Comparison of ENCODE assay signal across 8 mouse cellular contexts in genomic region chr17:72836158-72837115, GRCm38 (mm10). TPM values are rescaled to one million over a fixed set of nuclear protein-coding genes. Genes with fewer than 3 reads are reported as not detected.
A peak's percentile ranks its signal among the peaks of the same experiment; 100 is the strongest.
DNase-seq lines count a peak whose midpoint lies in the region; ATAC-seq and TF ChIP-seq lines count a peak whose summit lies in the region.

Gene Ypel5, plus strand, starts transcription at chr17:72836453.

- H3K9me3 ChIP-seq in G1E (replicated peaks), result no peaks in the 10 kb centered on the region
- H3K9me3 ChIP-seq in forebrain, embryonic 16.5 days (ENCODE audit: control insufficient read depth, low read length), result no peaks in the 10 kb centered on the region
- no peaks in the 10 kb centered on the region for H3K9me3 ChIP-seq in lung, embryonic 14.5 days (ENCODE audit: low read depth, low read length)

- intact Hi-C loops in heart, postnatal 36 days (cut with DNase I), result loop anchor here (1.0 to 5.0 kb wide), 2 partner anchors 82 to 1561 kb away; partner anchors contain the start of genes Lbh and Slc30a6

- TF ChIP-seq CTCF in G1E (IDR thresholded peaks at IDR 0.05; ENCODE audit: low read depth, low read length), result no peak
- TF ChIP-seq CTCF in layer of hippocampus, adult 2 months (conservative IDR thresholded peaks at IDR 0.05), result peak; percentile 70
- peak; percentile 64 for TF ChIP-seq CTCF in lung, embryonic 14.5 days (IDR thresholded peaks at IDR 0.05; ENCODE audit: low read depth)
- no peak for TF ChIP-seq CTCF in olfactory bulb, adult 2 months (IDR thresholded peaks at IDR 0.05; ENCODE audit: insufficient read depth, low read depth, low read length)
- peak; percentile 68; the same call in 1 of the 2 replicates for TF ChIP-seq CTCF in thymus, adult 2 months (IDR thresholded peaks at IDR 0.05; ENCODE audit: borderline replicate concordance, control insufficient read depth, extremely low read depth, insufficient read depth, low read length, poor library complexity)

- H3K4me3 ChIP-seq in G1E (ENCODE audit: low read depth, low read length), result peak within 1 kb of the TSS; percentile 85
- H3K4me3 ChIP-seq in forebrain, embryonic 16.5 days (replicated peaks; ENCODE audit: low read length), result peak within 1 kb of the TSS; percentile 98
- peak within 1 kb of the TSS; percentile 77 for H3K4me3 ChIP-seq in layer of hippocampus, adult 2 months
- peak within 1 kb of the TSS; percentile 94 for H3K4me3 ChIP-seq in lung, embryonic 14.5 days (ENCODE audit: low read depth, low read length)
- peak within 1 kb of the TSS; percentile 95 for H3K4me3 ChIP-seq in olfactory bulb, adult 2 months (ENCODE audit: insufficient read depth, low read depth, low read length)
- H3K4me3 ChIP-seq in thymus, adult 2 months (ENCODE audit: control insufficient read depth, insufficient read depth, low read length), result peak within 1 kb of the TSS; percentile 56

- ATAC-seq in G1E (ENCODE audit: extremely low read depth, insufficient number of reproducible peaks, low FRiP score, poor library complexity, severe bottlenecking), result peak; percentile 95
- peak; percentile 98 for ATAC-seq in forebrain, embryonic 16.5 days
- ATAC-seq in lung, embryonic 14.5 days (ENCODE audit: insufficient read depth), result peak; percentile 99

- H3K4me2 ChIP-seq in forebrain, embryonic 16.5 days (ENCODE audit: low read length), result peak within 1 kb of the TSS; percentile 61
- peak within 1 kb of the TSS; percentile 76 for H3K4me2 ChIP-seq in lung, embryonic 14.5 days

- peak within 1 kb of the TSS; percentile 99 for H3K9ac ChIP-seq in forebrain, embryonic 16.5 days (replicated peaks; ENCODE audit: low read depth, low read length)
- H3K9ac ChIP-seq in lung, embryonic 14.5 days, result peak within 1 kb of the TSS; percentile 89

- H3K36me3 ChIP-seq in G1E (replicated peaks), result peaks cover 8% of the 10 kb centered on the region
- H3K36me3 ChIP-seq in forebrain, embryonic 16.5 days (ENCODE audit: control insufficient read depth, insufficient read depth), result no peaks in the 10 kb centered on the region
- no peaks in the 10 kb centered on the region for H3K36me3 ChIP-seq in lung, embryonic 14.5 days (ENCODE audit: insufficient read depth)
- no peaks in the 10 kb centered on the region for H3K36me3 ChIP-seq in thymus, adult 2 months (ENCODE audit: control insufficient read depth, insufficient read depth, low read length)

- peaks cover 6% of the 10 kb centered on the region; the same call in 1 of the 2 replicates for H3K27me3 ChIP-seq in G1E (ENCODE audit: insufficient read depth, low read length)
- H3K27me3 ChIP-seq in forebrain, embryonic 16.5 days (replicated peaks; ENCODE audit: control insufficient read depth, insufficient read depth, low read length), result no peaks in the 10 kb centered on the region
- no peaks in the 10 kb centered on the region for H3K27me3 ChIP-seq in lung, embryonic 14.5 days (ENCODE audit: insufficient read depth, low read length)
- no peaks in the 10 kb centered on the region for H3K27me3 ChIP-seq in thymus, adult 2 months (ENCODE audit: control insufficient read depth, insufficient read depth, low read length)

- WGBS in forebrain, embryonic 16.5 days, result 1% methylated on average over 72 of the region's 93 CpGs
- WGBS in lung, embryonic 14.5 days, result under 1% methylated on average over 87 of the region's 93 CpGs
- WGBS in olfactory bulb, adult 2 months, result under 1% methylated on average over 88 of the region's 93 CpGs
- WGBS in thymus, adult 2 months, result 1% methylated on average over 86 of the region's 93 CpGs

- peak; percentile 87 for DNase-seq in G1E (ENCODE audit: low spot score)
- peak; percentile 98 to 99 for DNase-seq in cerebellum, adult 18-20 months
- peak; percentile 97 to 98 for DNase-seq in heart, postnatal 36 days
- peak; percentile 97 to 99 for DNase-seq in layer of hippocampus, adult 2 months (ENCODE audit: low spot score in 2 of 2)
- peak; percentile 98 for DNase-seq in lung, embryonic 14.5 days
- peak; percentile 97 for DNase-seq in thymus, adult 2 months

- peak; percentile 69 for TF ChIP-seq POLR2A in olfactory bulb, adult 2 months (IDR thresholded peaks at IDR 0.05; ENCODE audit: insufficient read depth, low read depth, low read length)
- peak; percentile 79 for TF ChIP-seq POLR2A in thymus, adult 2 months (IDR thresholded peaks at IDR 0.05; ENCODE audit: control insufficient read depth, extremely low read depth, insufficient read depth, low read length, poor library complexity)

- H3K4me1 ChIP-seq in G1E (ENCODE audit: insufficient read depth, low read depth, low read length), result peaks cover 16% of the 10 kb centered on the region
- H3K4me1 ChIP-seq in forebrain, embryonic 16.5 days (replicated peaks; ENCODE audit: control insufficient read depth, insufficient read depth, low read length), result peaks cover 12% of the 10 kb centered on the region
- H3K4me1 ChIP-seq in lung, embryonic 14.5 days (ENCODE audit: insufficient read depth), result no peaks in the 10 kb centered on the region
- H3K4me1 ChIP-seq in olfactory bulb, adult 2 months (ENCODE audit: control insufficient read depth, insufficient read depth, low read length), result peaks cover 2% of the 10 kb centered on the region; the same call in 1 of the 2 replicates
- peaks cover 3% of the 10 kb centered on the region for H3K4me1 ChIP-seq in thymus, adult 2 months (replicated peaks; ENCODE audit: control insufficient read depth, insufficient read depth, low read length)

- peak within 1 kb of the TSS; percentile 98 for H3K27ac ChIP-seq in forebrain, embryonic 16.5 days (ENCODE audit: low read length)
- peak within 1 kb of the TSS; percentile 96 for H3K27ac ChIP-seq in layer of hippocampus, adult 2 months
- H3K27ac ChIP-seq in lung, embryonic 14.5 days (ENCODE audit: low read depth), result peak within 1 kb of the TSS; percentile 98
- peak within 1 kb of the TSS; percentile 97 for H3K27ac ChIP-seq in olfactory bulb, adult 2 months (ENCODE audit: insufficient read depth, low read depth, low read length)
- peak within 1 kb of the TSS; percentile 87 for H3K27ac ChIP-seq in thymus, adult 2 months (ENCODE audit: control insufficient read depth, insufficient read depth, low read length)

RNA-seq across cellular contexts. Expression of gene Ypel5, which starts in this region (rescaled TPM):
- total RNA-seq in G1E (2014; fragmentation: Nextera tagmentation), result 39.1 and 42.2 TPM in 2 replicates
- 46.0 and 49.7 TPM in 2 replicates for total RNA-seq in G1E (2017)
- polyA plus RNA-seq in G1E (2012), result 9.0 and 10.0 TPM in 2 replicates
- 116 and 123 TPM in 2 replicates for polyA plus RNA-seq in forebrain, embryonic 16.5 days (2015; fragmentation: Nextera tagmentation; extraction: Ambion mirVana)
- 10 to 100 TPM; 36.9 to 43.4 TPM for total RNA-seq in heart, postnatal 36 days (2021)
- 10 to 100 TPM; 89.8 to 91.3 TPM for total RNA-seq in layer of hippocampus, adult 2 months (2021)
- 36.4 and 38.1 TPM in 2 replicates for polyA plus RNA-seq in lung, embryonic 14.5 days (2014; fragmentation: Nextera tagmentation; extraction: Ambion mirVana)
- polyA plus RNA-seq in olfactory bulb, adult 2 months (2012; ENCODE audit: insufficient read depth, insufficient read length, low replicate concordance, missing spikeins), result not detected in 2 replicates
- polyA plus RNA-seq in thymus, adult 2 months (2012; rRNA removed), result 23.6 and 27.2 TPM in 2 replicates

Comparison
In these comparisons a context has a peak if more than half of its experiments do, and no peak if none do; other contexts are left out.
1. Peak in every context shown above with its lines: DNase-seq, ATAC-seq, H3K4me3 ChIP-seq and H3K27ac ChIP-seq.
2. CTCF ChIP-seq: peak in layer of hippocampus, adult 2 months (single experiment), lung, embryonic 14.5 days (single experiment) and thymus, adult 2 months (single experiment); none in G1E (single experiment) and olfactory bulb, adult 2 months (single experiment).